Mouse (Mus musculus) neutrophil, adult 5-6 weeks (primary cell): Measurements from ENCODE around the gene Tspan7. TPM values are rescaled to one million over a fixed set of nuclear protein-coding genes. Genes with fewer than 3 reads are reported as not detected.

Experiments used
- ATAC-seq: fragments of 151-379, 151-347 bp; 2 replicates; pipeline ENCODE4 v1.8.0; 2017; ENCODE audit warnings: mild to moderate bottlenecking, moderate TSS enrichment; ENCODE audit not compliant: insufficient number of reproducible peaks, poor library complexity, low FRiP score, severe bottlenecking; ENCODE audit errors: extremely low read depth
- total RNA-seq: library from RNA; stranded (forward); fragments of 200-1000 nt; gene quantifications from 2 replicates; pipeline ENCODE4 v1.2.3, GENCODE M21; 2017

Gene Tspan7
- total RNA-seq: 0.12 TPM in 1 of 2 replicates, not detected in the other

DNA sequence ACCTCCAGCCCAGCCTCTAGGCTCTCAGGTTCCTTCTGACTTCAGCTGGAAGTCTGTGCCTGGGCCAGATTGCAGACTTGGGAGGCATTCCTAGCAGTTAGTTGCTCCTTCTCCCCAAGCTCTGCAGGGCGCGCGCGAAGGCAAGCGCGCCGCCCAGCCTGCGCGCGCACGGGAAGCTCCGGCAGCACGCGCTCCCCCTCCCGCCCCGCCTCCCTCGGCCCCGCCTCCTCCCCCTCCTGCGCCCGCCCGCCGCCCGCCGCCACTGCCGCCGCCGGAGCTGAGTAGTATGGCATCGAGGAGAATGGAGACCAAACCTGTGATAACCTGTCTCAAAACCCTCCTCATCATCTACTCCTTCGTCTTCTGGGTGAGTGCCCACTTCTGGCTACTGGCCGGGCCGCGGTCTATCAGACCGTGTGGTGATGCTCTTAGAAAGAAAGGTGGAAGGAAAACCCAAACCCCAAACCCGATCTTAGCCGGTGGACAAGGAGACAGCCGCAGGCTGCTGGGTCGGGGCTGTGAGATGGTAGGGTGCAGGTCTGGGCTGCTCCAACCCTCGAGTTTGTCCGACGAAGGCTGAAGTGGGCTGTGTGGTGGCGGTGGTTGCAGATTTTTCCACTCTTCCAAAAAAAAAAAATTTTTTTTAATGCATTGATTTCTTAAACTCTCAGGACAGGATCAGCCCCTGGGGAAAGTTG lies at the start of gene Tspan7:
Gene Tspan7 (plus strand): TSS at position 287 of the 698 bp plus-strand sequence.
- ATAC-seq: no peak

DNA sequence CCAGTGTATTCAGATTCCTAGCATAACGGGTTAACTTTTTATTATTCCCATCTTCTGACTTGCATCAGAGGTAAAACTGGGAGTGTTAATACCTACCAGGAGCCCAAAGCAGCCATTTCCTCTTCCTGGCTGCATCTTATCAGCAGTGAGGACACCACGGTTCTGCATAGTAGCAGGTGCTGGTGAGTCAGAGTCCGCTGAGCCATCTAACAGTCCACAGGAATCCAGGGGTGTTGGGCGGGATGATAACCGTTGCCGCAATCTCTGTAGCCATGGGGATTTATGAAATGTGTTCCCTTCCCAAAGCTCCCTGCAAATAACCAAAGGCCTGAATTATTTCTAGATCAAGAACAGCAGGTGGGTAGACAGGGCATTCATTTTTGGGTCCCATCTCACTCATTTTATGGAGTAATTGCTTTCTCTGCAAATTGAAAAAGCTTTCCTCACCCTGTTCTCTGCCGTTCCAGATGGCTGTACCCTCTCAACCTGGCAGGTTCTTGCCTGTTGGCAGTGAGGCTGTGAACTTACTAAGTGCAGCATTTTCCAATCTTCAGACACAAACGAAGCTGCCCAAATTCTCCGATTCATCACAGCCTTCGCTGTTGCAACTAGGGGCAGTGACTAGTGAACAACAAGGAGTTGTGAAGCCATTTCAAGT lies 35.5 kb upstream of the Tspan7 start:
- no peak for ATAC-seq

DNA sequence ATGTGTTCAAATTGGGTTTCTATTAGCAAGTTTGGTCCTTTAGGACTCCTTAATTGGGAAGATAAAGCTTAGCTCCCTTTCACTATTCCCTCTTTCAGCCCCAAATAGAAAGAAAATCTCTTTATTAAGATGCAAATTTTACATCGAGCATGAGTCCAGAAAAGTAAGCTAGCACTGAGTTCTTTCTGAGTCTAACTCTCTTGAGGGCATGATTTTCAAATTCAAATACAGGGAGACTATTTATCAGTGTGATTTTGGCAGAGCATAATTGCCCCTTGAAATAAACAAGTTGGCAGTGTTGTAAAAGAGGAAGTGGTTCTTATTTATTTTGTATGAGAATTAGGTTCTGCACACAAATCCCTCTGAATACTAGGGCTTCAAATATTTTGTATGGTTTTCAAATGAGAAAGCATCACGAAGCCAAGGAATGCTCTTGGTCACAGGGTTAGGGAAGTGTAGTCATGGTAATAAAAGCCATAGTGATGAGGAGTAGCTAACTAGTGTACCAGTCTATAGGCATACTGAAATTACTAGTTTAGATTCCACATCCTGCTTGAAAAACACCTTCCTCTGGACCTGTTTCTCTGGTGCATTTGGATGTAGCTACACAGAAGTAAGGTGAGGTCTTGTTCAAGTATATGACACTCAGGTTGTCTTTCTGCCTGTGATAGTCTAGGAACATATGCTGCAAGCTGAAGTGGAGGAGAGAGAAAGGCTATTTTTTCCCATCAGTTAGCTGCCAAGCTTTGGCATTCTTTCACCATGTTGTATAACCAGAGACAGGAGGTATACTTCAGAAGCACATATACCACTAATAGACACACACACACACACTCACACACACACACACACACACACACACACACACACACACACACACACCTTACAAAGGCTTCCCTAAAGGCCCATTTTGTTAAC lies 34.6 kb upstream of the Tspan7 start:
- no peak for ATAC-seq

DNA sequence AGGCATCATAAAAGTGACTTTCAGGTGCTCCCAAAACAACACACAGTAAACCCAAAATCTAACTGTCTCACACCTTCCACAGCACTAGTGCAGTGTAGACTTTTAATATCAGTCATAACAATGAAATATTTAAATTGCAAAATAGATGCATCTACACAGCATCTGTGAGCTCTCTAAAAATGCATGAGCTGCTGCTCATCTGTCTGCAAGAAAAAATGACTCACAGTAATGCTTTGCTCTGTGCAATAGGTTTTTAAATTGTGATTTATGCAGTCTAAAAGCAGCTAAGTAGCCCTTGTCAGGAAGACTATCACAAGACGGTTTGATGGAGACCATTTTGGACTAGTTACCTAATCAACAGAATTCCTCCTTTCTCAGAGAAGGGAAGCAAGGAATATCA lies 31.2 kb upstream of the Tspan7 start:
- ATAC-seq: no peak

DNA sequence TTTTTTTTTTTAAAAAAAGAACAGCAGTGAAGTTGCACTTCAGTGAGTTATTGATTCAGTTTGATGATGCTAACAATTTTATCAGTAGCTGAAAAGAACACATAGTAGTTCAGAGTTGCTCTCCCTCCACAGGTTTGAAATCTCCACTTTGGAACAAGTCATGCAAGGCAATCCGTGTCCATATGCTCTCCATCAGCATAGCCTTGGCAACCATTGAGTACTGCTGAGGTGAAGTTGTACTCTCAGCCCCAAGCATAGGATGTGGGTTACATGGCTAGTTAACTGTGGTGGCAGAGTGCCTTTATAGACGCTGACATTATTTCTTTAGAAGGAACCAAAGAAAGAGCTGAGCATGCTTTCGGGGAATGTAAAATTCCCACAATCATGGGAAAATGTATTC lies 27.7 kb upstream of the Tspan7 start:
- ATAC-seq: no peak

DNA sequence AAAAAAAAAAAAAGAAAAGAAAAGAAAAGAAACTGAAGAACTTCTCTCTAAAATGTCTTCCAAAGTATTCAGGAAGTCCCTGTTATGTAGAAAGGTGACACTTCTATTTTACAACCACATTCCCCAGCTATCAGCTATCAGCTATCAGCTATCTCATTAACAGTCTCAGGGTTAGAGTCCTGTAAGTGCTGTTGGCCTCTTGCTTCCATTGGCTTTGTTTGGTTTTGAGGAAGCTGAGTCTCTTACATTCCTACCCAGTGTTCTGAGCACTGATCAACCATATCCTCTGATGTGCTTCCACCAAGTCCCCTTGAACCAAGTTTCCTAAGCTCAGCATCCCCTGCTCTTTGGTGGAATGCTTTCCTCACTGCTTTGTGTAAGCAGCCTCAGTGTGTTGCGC lies 7.9 kb upstream of the Tspan7 start:
- no peak for ATAC-seq

DNA sequence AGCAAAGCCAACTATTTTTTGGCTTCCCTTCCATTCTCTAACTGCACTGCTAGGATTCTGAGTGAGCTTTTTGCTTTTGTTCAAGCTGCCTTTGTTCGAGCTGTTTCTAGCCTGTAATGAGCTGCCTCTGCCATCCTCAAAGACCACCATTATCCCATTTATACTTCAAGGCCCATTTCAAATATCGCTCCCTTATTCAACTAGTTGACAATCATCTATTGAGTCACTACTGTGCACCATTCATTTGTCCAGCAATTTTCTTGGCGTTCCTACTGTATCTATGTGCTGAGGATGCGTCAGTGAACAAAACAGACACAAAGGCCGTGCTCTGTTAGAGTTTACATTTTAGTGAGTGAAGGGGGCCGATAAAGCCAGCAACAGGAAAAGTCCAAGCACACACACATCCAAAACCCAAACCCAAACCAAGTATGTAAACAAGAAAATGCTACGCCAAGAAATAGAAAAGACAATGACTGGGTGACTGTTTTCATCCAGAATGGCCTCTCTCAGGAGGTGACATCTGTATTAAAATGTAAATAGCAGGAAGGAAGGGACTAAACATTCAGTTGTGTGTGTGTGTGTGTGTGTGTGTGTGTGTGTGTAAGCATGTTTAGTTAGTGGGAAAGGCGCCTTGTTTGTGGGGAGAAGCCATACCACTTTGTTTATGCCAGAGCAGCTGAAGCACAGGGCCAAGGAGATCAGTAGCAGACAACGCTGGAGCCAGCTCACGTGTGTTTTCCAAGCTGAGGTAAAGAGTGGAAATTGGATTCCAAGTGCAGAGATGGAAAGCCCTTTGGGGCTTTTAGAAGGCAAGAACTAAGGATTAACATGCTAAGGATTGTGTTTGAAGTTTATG lies 5.7 kb upstream of the Tspan7 start:
- ATAC-seq: no peak

DNA sequence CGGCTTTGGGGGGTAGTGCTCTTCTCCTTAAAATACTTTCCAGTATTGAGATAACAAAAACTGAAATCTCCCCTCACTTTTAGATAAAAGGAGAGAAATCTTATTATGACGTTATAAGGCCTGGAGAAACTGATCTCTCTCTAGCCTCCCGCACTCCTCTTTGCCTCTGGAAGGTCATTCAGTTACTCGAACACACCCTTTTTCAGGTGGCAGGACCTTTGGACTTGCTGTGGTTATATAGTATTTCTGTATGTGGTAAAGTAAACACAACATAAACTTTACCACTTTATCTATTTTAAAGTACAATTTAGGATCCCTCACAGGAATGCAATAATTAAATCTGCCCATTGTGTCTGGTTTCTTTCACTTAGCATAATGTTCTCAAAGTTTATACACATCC lies 5.0 kb upstream of the Tspan7 start:
- ATAC-seq: no peak

DNA sequence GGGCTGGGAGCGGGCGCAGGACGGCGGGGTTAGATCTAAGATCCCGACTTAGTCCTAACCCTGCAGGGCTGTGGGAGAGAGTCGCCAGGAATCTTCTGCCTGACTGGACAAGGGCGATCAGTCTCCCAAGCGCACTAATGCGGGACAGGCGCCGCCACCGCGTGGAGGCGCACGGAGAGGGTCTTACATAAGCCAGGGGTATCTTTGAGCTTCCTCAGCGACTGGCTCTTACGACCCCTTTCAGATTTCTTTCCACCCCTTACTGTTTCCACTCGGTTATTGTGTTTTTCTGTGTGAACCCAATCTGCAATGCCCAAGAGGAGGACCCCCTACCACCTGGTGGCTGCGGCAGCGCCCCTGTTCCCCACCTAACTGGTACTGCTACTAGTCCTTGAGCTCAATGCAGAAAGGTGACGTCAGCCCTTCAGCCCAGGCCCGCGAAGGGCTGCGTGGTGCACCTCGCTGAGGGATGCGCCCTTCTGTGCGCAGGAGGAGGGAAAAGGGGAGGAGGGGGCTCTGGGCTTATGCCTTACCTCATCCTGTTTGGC lies 780 bp downstream of the Tspan7 start:
- no peak for ATAC-seq

DNA sequence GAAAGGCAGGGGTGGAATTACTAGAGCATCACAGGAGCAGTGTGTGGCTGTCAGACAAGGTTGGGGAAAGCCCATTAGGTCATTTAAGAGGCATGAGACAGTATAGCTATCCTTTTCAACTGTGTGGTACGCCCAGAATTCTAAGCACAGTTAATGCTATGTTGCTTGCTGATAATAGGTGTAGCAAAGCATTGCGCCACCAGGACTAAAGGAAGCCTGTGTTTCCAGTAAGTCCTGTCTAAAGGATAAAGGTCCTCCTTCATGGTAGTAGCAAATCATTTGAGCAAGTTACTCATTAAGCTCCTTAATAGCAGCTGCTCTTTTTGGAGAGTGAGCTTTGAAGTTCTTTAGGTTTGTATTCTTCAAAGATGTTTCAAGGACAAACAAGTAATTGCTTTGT lies 13.6 kb downstream of the Tspan7 start:
- no peak for ATAC-seq

DNA sequence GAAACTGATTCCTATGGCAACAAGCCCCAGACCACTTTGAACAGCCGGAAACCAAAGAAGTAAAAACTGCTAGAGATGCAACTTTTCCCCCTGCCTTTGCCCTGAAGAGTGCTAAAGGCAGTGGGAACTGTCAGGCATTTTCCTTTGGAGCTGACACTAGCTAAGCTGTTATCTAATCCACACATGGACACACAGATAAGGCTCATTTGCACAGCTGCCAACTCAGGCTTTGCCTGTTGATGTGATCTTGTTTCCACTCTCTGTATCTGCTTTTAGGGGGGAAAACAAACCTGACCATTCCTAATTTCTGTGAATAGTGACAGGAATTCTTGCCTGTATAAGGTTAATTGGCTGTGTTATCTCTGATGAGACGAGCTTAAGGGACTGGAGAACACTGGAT lies 17.7 kb downstream of the Tspan7 start:
- no peak for ATAC-seq

DNA sequence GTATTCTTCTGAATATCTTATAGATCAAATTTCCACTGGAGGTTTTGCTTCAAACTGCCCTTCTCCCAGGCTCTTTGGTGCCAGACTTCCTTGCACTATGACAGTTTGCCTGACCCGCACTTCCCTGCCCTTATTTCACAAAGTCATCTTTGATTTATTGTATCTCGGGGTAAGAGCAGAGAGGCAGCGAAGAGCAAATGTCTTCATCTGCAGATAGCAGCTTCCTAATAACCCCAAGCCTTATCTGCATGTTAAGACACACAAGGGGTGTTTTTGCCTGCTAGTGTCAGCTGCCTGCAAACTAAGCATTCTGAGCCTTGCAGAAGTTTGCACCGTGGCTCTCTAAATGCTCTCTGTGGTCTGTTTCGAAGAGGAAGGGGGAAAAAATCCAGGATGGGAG lies 29.5 kb downstream of the Tspan7 start:
- ATAC-seq: no peak

DNA sequence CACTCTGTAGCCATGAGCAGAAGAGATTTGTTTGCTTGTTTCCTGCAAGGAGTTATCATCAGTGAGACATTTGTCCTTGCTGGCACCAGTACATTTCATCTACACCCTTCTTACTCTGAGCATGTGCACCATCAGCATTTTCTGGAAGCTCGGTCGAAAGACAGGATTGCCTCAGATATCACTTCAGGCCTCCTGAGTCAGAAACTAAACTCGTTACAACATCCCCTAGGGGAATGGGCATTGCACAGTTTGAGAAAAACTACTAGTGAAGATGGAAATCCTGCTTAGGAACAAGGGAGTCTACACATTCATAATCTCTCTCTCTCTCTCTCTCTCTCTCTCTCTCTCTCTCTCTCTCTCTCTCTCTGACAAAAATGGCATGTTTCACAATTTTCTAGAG lies 30.0 kb downstream of the Tspan7 start:
- no peak for ATAC-seq

DNA sequence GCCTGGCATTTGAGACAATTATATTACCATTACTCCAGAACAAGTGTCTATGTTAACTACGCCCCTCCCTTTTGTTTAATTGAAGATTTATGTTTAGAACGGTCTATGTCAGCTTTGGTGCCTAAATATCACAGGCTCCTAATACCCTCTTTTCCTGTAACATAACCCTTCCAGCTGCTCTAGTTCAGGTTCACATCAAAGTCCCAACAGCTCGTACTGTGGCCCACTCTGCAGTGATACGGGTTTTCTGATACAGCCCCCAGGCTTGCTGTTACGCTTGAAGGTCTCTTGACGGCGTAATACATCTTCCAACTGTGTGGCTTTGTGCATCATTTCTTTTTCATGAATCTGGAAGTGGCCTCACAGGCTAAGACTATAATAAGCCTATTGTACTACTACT lies 31.5 kb downstream of the Tspan7 start:
- no peak for ATAC-seq

DNA sequence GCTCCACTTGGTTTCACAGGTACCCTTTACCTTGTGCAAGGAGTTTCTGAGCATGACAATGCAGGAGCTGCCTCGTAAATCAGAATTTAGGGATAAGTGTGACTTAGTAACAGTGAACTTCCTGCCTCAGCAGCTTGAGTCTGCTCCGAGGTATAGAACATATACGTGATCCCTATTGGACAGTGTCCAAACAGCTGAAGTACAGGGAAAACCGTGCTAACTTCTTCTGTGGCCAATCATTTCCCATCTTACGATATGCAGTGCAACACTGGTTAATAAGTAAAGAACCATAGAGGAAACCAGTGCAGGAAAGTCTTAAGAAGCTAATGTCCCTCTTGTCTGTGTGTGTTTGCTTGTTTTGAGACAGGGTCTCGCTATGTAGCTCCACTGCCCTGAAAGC lies 32.0 kb downstream of the Tspan7 start:
- no peak for ATAC-seq

DNA sequence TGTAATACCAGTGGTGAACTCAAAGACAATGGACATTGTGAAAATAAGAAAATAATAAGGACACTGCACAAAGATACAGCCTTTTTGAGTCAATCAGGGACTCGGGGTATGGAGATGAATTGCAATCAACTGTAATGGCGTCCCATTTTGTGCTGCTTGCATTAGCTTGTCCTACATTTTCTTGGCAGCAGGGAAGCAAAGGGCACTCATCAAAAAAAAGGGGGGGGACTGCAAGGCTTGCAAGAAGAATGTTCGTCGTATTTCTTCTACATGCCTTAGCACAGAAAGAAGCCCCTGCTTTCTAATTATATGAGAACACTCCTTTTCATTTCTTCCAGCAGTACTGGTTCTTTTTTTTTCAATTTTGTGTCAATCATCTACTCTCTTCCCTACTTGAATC lies 32.8 kb downstream of the Tspan7 start:
- no peak for ATAC-seq

DNA sequence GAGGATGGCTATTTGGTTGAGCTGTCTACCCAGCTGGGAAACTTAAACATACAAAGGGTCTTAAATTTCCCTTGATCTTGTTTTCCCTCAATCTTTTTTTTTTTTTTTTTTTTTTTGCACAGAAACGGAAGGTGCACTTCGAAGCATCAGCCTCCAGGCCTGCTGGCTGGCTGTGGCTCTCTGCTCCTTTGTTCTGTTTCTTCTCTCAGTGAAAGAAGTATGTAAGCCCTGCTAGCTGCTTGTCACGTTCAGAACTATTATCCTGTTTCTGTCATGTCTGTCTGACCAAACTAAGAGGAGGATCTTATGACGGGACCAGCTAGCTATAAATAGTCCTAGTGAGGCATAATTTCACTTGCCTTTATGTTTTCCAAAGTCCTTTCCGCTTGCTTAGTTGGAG lies 33.6 kb downstream of the Tspan7 start:
- no peak for ATAC-seq

DNA sequence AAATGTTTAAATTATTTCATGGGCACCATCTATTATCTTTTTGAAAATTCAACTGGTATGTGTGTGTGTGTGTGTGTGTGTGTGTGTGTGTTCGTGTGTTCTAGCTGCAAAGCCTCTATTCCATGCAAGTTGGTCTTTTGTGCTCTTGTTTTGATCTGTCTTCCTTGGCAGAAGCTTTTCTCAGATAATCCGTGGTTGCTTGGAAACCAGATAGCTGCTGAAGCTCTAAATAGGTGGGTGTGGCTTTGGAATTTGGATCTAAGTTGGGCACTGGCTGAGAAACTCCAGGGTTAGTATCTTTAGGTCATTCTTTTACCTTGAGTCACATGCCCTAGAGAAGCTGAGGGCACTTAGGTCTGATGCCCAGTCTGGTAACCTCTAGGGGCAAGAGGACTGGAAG lies 50.5 kb downstream of the Tspan7 start:
- no peak for ATAC-seq

DNA sequence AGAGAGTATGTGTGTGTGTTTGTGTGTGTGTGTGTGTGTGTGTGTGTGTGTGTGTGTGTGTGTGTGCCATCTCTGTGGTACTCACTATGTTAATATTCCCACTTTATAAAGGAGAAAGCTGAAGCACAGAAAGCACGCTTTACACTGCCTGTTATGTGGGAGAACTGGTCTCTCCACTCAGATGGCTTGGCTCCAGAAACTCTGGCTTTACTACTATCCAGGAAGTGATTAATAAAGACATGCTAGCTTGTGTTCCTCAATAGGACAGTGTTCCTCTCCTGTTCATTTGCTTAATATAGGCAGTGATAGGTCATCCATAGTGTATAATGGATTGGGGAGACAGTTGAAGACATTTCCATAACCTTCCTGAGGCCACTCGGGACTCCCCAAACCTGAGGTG lies 54.1 kb downstream of the Tspan7 start:
- no peak for ATAC-seq
